Mouse (Mus musculus) embryonic facial prominence, embryonic 12.5 days (tissue): ENCODE measurements around the gene Zfp622. TPM values are rescaled to one million over a fixed set of nuclear protein-coding genes. Genes with fewer than 3 reads are reported as not detected.
A peak's percentile ranks its signal among the peaks of the same experiment; 100 is the strongest.

ENCODE experiments used
- ATAC-seq: fragments of 200-750 bp; cut with Nextera tagmentation; 2 replicates; pipeline ENCODE4 v1.8.0; 2017; ENCODE audit not compliant: insufficient number of reproducible peaks, insufficient read depth, low FRiP score, low TSS enrichment
- H3K27ac ChIP-seq: fragments of 300-500 bp; sonication (generic); 2 replicates; pipeline ENCODE4 v1.5.1; 2016; ENCODE audit warnings: mild to moderate bottlenecking
- H3K27me3 ChIP-seq: fragments of 300-500 bp; sonication (generic); 2 replicates; pipeline ENCODE4 v1.6.1; 2016; ENCODE audit warnings: mild to moderate bottlenecking, moderate library complexity
- H3K36me3 ChIP-seq: fragments of 300-500 bp; sonication (generic); 2 replicates; pipeline ENCODE4 v1.6.1; 2016; ENCODE audit warnings: mild to moderate bottlenecking
- H3K4me1 ChIP-seq: fragments of 300-500 bp; sonication (generic); 2 replicates; pipeline ENCODE4 v1.6.1; 2016
- H3K4me2 ChIP-seq: fragments of 300-500 bp; sonication (generic); replicated peaks from 2 replicates; pipeline ENCODE4 v1.6.1; 2016; ENCODE audit warnings: mild to moderate bottlenecking, moderate library complexity
- H3K4me3 ChIP-seq: fragments of 300-500 bp; sonication (generic); 2 replicates; pipeline ENCODE4 v1.5.1; 2016; ENCODE audit warnings: mild to moderate bottlenecking
- H3K9ac ChIP-seq: fragments of 300-500 bp; sonication (generic); 2 replicates; pipeline ENCODE4 v1.6.1; 2016; ENCODE audit warnings: mild to moderate bottlenecking, moderate library complexity
- H3K9me3 ChIP-seq: fragments of 300-500 bp; sonication (generic); 2 replicates; pipeline ENCODE4 v1.6.1; 2016; ENCODE audit warnings: mild to moderate bottlenecking, moderate library complexity
- WGBS: fragments of 180-500 bp; shearing (Covaris S2); methylation state at CpG from one replicate; pipeline ENCODE4 v1.1.7; 2016; 5-methylcytosine and 5-hydroxymethylcytosine counted together
- polyA plus RNA-seq: library from polyadenylated mRNA; unstranded; fragments of >200 nt; fragmentation: Nextera tagmentation; extraction: Ambion mirVana; gene quantifications from 2 replicates; pipeline ENCODE4 v1.2.1, GENCODE M21; 2016

The Zfp622 gene
- polyA plus RNA-seq, 1 experiment from 2014 or later, result 40.6 TPM

DNA sequence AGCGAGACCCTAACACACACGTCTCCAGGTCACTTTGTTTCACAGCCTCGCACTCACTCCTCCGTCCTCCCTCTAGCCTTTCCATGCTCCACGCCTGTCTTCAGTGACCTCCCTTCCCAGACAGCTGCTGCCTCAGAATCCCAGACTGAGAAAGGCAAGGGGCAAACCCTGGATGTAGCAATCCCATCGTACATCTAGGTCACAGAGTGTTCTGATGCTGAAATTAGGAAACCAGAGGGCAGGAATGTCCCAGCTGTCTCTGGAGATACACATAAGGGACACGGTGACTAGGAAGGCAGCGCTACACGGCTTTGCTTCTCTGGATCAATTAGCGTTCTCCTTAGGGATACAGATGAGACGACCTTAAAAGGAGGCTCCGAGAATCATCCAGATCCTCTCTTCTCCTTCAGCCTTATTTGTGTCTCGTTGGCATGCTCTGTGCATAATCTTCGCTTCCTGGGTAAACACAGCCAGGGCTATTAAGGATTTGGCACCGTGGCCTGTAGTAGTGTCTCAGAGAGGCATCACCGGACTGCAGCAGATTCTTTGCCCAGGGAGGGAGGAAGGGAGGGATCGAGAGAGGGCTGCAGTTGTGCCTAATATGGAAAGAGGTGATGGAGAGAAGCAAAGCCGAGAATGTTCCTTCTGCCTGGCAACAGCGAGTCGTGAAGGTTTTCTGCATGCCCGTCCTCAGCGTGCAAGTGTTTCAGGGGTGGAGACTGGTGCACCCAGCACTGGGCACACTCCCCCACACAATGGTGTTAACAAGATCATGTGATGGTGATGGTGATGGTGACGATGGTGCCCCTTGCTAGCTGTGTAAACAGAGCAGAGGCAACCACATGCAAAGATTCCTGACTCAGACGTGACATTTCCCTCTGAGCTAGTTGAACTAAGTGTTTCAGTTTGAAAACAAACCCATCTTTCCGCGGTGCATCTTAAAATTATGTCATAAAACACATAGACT lies 35.6 kb upstream of the Zfp622 start:
- Histone ChIP-seq H3K9ac (no peak overlapping the region), H3K27ac (no peak overlapping the region), H3K4me1 (no peaks in the 10 kb centered on the region), H3K4me3 (no peak overlapping the region), H3K4me2 (no peak overlapping the region), H3K27me3 (no peaks in the 10 kb centered on the region), H3K9me3 (no peaks in the 10 kb centered on the region), H3K36me3 (no peaks in the 10 kb centered on the region)
- WGBS, result 80% methylated on average over 26 of the region's 26 CpGs
- no peak for ATAC-seq

DNA sequence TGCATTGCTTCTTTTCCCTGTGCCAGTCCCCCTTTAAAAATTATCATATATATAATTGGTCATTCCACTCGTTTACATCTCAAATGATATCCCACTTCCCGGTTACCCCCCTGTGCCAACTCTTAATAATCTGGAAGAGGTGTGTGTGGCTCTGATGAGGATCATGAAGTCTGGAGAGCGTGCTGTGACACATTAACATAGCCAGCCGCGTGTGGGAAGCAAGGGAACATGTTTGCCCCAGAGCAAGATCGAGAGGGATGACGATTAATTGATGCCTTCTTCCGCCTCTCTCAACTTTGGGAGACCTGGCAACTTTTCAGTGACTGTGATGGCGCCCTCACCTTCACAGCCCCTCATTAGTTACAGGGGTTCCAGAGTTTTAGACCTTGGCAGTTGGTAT lies 34.5 kb upstream of the Zfp622 start:
- H3K27ac ChIP-seq, result no peak overlapping the region
- no peak overlapping the region for H3K4me2 ChIP-seq
- H3K9me3 ChIP-seq, result no peaks in the 10 kb centered on the region
- no peak for ATAC-seq
- no peaks in the 10 kb centered on the region for H3K4me1 ChIP-seq
- 85% methylated on average over 9 of the region's 9 CpGs for WGBS
- H3K36me3 ChIP-seq, result no peaks in the 10 kb centered on the region
- H3K9ac ChIP-seq, result no peak overlapping the region
- no peaks in the 10 kb centered on the region for H3K27me3 ChIP-seq
- no peak overlapping the region for H3K4me3 ChIP-seq

DNA sequence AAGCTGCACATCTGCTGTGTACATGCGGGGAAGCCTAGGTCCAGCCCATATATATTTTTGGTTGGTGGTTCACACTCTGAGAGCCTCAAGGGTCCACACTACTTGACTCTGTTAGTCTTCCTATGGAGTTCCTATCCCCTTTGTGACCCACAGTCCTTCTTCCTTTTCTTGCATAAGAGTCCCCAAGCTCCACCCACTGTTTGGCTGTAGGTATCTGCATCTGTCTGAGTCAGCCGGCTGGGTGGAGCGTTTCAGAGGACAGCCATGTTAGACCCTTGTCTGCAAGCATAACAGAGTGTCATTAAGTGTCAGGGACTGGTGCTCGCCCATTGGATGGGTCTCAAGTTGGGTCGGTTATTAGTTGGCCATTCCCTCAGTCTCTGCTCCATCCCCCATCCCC lies 33.6 kb upstream of the Zfp622 start:
- Histone ChIP-seq H3K36me3 (no peaks in the 10 kb centered on the region), H3K4me1 (no peaks in the 10 kb centered on the region), H3K27ac (no peak overlapping the region), H3K27me3 (no peaks in the 10 kb centered on the region), H3K9me3 (no peaks in the 10 kb centered on the region), H3K4me3 (no peak overlapping the region), H3K9ac (no peak overlapping the region), H3K4me2 (no peak overlapping the region)
- no peak for ATAC-seq
- 85% methylated on average over 5 of the region's 5 CpGs for WGBS

DNA sequence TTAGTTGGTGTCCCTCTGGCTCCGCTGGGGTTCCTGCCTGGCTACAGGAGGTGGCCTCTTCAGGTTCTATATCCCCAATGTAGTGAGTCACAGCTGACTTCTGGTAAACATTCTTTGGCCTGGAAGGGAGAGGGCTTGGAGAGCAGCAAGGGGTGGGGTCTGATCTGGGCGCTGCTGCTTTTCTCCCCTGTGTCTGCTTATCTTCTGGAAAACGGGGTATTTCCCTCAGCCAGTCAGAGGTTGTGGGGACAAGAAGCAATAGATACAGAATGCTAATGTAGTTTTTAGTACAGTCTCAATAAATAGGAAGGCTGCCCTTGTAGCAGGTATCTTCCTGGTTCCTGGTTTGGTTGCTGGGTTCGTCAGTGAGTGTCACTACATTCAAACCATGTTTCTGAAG lies 33.1 kb upstream of the Zfp622 start:
- H3K27me3 ChIP-seq, result no peaks in the 10 kb centered on the region
- no peaks in the 10 kb centered on the region for H3K36me3 ChIP-seq
- no peak overlapping the region for H3K4me3 ChIP-seq
- no peak overlapping the region for H3K27ac ChIP-seq
- H3K9me3 ChIP-seq, result no peaks in the 10 kb centered on the region
- H3K9ac ChIP-seq, result no peak overlapping the region
- H3K4me1 ChIP-seq, result no peaks in the 10 kb centered on the region
- ATAC-seq, result no peak
- H3K4me2 ChIP-seq, result no peak overlapping the region
- 86% methylated on average over 4 of the region's 4 CpGs for WGBS

DNA sequence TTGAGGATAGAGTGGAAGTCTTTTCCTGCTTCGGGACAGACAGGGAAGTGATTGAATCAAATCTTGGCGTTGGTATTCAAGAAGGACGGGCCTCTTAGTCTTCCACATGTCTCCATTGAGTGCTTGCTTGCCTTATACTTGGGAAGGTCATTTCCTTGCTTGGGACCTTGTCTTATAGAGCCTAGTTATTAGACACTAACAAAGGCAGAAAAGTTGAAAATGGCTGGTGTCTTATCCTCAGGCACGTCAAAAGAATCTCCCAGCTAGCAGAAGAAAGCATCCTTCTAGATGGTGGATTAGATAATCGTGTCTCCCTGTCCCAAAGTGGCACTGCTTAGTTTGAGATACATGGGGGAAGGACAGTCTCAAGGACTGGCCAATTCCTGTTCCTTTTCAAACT lies 28.2 kb upstream of the Zfp622 start:
- WGBS, result 76% methylated on average over 5 of the region's 5 CpGs
- H3K27ac ChIP-seq, result no peak overlapping the region
- no peak for ATAC-seq
- no peak overlapping the region for H3K4me2 ChIP-seq
- no peaks in the 10 kb centered on the region for H3K9me3 ChIP-seq
- H3K36me3 ChIP-seq, result no peaks in the 10 kb centered on the region
- H3K4me3 ChIP-seq, result no peak overlapping the region
- no peak overlapping the region for H3K9ac ChIP-seq
- no peaks in the 10 kb centered on the region; the same call in 1 of the 2 replicates for H3K4me1 ChIP-seq
- no peaks in the 10 kb centered on the region for H3K27me3 ChIP-seq

DNA sequence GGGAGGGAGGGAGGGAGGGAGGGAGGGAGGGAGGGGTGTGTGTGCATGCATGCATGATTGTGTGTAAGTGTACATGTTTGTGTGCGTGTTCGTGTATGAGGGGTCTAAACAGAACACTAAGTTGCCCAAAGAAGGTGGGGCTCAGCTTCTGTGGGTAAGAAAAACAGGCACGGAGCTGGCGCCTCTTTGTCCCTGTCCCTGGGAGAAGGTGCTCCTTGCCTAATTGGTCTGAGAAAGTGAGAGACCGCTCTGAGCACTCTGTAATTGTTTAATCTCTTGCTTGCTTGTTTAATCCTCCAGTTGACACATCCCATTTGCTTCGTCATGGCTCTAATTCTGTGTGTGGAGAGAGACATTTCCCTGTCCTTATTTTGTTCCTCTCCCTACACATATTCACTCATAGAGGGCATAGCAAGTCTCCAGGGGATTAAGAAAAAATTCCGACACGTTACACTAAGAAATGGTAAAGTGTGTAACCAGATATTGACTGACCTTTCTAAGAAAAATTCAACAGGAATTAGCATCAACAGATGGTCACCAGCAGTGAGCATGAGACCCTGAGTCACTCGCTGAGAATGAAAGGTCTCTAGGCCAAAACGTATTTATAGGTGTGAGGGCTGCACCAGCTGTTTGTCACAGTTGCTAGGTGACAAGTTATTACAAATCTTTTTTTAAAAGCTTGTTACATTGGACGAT lies 27.6 kb upstream of the Zfp622 start:
- no peak overlapping the region for H3K4me2 ChIP-seq
- WGBS, result 43% methylated on average over 11 of the region's 11 CpGs
- H3K4me3 ChIP-seq, result no peak overlapping the region
- no peak overlapping the region for H3K27ac ChIP-seq
- H3K4me1 ChIP-seq, result no peaks in the 10 kb centered on the region; the same call in 1 of the 2 replicates
- no peaks in the 10 kb centered on the region for H3K27me3 ChIP-seq
- no peak for ATAC-seq
- no peaks in the 10 kb centered on the region for H3K36me3 ChIP-seq
- H3K9ac ChIP-seq, result no peak overlapping the region
- H3K9me3 ChIP-seq, result no peaks in the 10 kb centered on the region

DNA sequence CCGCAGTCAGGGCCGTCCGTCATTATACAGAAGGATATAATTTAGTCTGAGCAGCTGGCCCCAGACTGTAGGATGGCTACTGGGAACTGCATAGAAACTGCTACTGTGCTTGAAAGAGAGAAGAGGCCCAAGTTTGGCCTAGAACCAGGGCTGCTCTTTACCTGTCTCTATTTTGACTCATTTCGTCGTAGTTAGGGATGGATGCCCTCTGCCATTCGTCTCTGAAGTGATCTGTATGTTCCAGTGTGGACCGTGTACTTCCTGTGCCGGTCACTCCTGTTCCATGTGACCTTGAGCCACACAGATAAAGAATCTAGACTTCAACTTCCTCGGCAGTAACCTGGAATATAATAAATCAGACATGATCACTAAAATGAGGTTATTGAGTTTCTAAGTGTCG lies 26.5 kb upstream of the Zfp622 start:
- Histone ChIP-seq H3K4me3 (no peak overlapping the region), H3K4me2 (no peak overlapping the region), H3K4me1 (no peaks in the 10 kb centered on the region; the same call in 1 of the 2 replicates), H3K9ac (no peak overlapping the region), H3K27ac (no peak overlapping the region), H3K36me3 (no peaks in the 10 kb centered on the region), H3K9me3 (no peaks in the 10 kb centered on the region), H3K27me3 (no peaks in the 10 kb centered on the region)
- 81% methylated on average over 10 of the region's 10 CpGs for WGBS
- no peak for ATAC-seq

DNA sequence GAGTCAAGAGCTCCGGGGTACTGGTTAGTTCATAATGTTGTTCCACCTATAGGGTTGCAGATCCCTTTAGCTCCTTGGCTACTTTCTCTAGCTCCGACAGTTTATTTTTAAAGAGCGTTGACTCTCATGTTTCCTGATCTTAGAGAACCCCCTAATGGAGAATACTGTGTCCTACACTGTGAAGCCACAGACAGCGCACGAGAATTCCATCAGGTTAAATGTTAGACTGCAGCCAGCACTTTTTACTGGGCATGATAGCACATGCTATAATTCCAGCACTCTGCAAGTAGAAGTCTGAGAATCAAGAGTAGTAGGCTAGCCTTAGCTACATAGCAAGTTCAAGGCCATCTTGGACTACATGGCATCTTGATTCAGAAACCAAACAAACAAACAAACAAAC lies 24.8 kb upstream of the Zfp622 start:
- no peaks in the 10 kb centered on the region for H3K36me3 ChIP-seq
- 0 out of 2 replicates have a peak, but pooled peaks have one; percentile 68 for ATAC-seq
- H3K27ac ChIP-seq, result no peak overlapping the region
- no peak overlapping the region for H3K9ac ChIP-seq
- 28% methylated on average over 5 of the region's 5 CpGs for WGBS
- no peaks in the 10 kb centered on the region for H3K9me3 ChIP-seq
- no peaks in the 10 kb centered on the region for H3K27me3 ChIP-seq
- no peaks in the 10 kb centered on the region; the same call in 1 of the 2 replicates for H3K4me1 ChIP-seq
- no peak overlapping the region for H3K4me3 ChIP-seq
- no peak overlapping the region for H3K4me2 ChIP-seq

DNA sequence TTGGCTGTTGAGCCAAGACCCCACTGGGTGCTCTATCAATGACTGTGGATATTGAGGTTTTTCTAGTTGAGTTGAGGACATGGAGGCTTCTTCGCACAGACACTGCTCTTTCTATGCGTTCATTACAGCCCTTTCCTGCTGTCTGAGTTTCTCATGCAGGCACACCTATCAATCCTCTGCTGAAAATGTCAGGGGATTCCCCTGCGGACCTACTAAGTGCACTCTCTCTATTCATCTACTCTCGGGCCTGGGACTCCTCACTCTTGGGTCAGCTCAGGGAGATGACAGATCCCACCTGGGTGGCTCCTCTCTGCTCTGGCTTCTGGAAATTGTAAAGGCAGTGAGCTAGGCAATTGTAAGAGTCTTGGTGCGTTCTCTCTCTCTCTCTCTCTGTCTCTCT lies 23.9 kb upstream of the Zfp622 start:
- Histone ChIP-seq H3K9ac (no peak overlapping the region), H3K4me1 (no peaks in the 10 kb centered on the region; the same call in 1 of the 2 replicates), H3K27me3 (no peaks in the 10 kb centered on the region), H3K4me2 (no peak overlapping the region), H3K27ac (no peak overlapping the region), H3K9me3 (no peaks in the 10 kb centered on the region), H3K36me3 (no peaks in the 10 kb centered on the region), H3K4me3 (no peak overlapping the region)
- ATAC-seq, result no peak
- 74% methylated on average over 5 of the region's 5 CpGs for WGBS

DNA sequence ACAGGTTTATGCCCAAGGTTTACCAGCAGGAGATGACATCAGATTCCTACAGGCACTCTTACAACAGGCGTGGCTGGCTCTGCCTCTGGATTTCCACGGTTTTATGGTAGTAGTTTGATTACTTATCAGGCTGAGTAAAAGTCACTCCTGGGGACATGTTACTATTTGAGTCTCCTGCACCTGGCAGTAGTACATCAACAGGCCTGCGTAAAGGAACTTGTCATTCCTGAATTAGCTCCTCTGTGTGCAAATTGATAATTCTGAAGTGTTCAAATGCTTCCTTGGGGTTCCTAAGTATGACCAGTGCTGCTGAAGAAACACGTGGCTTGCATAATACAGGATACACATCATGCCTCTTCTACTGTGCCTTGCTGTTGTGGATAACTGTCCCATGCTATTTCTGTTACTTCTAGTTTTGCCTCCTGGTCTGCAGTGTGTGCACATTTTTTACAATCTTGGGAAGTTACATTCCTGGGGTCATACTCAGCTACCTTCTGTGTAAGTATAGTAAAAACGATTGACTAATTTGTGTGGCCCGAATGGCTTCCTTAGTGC lies 17.9 kb upstream of the Zfp622 start:
- Histone ChIP-seq H3K36me3 (no peaks in the 10 kb centered on the region), H3K27ac (no peak overlapping the region), H3K9me3 (no peaks in the 10 kb centered on the region), H3K27me3 (no peaks in the 10 kb centered on the region), H3K4me2 (no peak overlapping the region), H3K4me1 (no peaks in the 10 kb centered on the region), H3K9ac (no peak overlapping the region), H3K4me3 (no peak overlapping the region)
- WGBS, result 77% methylated on average over 6 of the region's 6 CpGs
- ATAC-seq, result no peak

DNA sequence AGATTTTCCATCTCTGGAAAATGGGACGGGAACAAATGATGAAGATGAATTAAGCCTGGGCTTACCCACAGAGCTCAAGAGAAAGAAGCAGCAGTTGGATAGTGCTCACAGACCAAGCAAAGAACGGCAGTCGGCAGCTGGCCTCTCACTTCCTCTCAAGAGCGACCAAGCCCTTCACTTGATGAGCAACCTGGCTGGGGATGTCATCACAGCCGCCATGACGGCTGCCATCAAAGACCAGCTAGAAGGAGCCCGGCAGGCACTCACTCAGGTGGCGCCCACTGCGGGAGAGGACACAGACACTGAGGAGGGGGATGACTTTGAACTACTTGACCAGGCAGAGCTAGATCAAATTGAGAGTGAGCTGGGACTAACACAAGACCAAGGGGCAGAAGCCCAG lies 12.6 kb upstream of the Zfp622 start:
- no peaks in the 10 kb centered on the region for H3K27me3 ChIP-seq
- WGBS, result 83% methylated on average over 9 of the region's 9 CpGs
- H3K27ac ChIP-seq, result no peak overlapping the region
- H3K4me3 ChIP-seq, result no peak overlapping the region
- no peak for ATAC-seq
- H3K9me3 ChIP-seq, result no peaks in the 10 kb centered on the region
- H3K4me1 ChIP-seq, result no peaks in the 10 kb centered on the region
- no peaks in the 10 kb centered on the region for H3K36me3 ChIP-seq
- H3K9ac ChIP-seq, result no peak overlapping the region
- H3K4me2 ChIP-seq, result no peak overlapping the region

DNA sequence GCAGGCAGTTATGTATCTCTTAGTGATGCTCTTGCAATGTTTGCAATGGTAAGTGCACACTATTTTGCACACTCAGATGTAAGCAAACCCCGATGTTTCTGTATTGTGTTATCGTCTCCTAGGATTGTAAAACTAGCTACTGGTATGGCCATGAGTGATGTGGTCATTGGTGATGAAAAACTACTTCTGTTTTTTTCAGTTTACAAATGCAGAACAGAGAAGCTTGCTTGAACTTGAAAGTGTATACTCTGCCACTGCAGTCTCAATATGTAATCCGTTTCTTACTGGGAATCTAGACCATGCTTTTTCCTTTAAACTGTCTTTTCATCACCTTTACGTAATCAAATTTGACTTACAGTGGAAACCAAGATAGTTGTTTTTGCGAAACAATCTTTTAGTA lies 11.4 kb upstream of the Zfp622 start:
- no peak overlapping the region for H3K9ac ChIP-seq
- H3K4me1 ChIP-seq, result no peaks in the 10 kb centered on the region
- H3K4me2 ChIP-seq, result no peak overlapping the region
- no peak overlapping the region for H3K27ac ChIP-seq
- H3K27me3 ChIP-seq, result no peaks in the 10 kb centered on the region
- no peaks in the 10 kb centered on the region for H3K36me3 ChIP-seq
- H3K4me3 ChIP-seq, result no peak overlapping the region
- no peaks in the 10 kb centered on the region for H3K9me3 ChIP-seq
- ATAC-seq, result no peak
- whole genome bisulfite sequencing, result 87% methylated on average over 5 of the region's 5 CpGs
